Mouse (Mus musculus): ENCODE results near the gene Fam122b. TPM values are rescaled to one million over a fixed set of nuclear protein-coding genes. Genes with fewer than 3 reads are reported as not detected.

Gene Fam122b
- polyA plus RNA-seq, 1 experiment from 2014 or later = 7.9 TPM

DNA sequence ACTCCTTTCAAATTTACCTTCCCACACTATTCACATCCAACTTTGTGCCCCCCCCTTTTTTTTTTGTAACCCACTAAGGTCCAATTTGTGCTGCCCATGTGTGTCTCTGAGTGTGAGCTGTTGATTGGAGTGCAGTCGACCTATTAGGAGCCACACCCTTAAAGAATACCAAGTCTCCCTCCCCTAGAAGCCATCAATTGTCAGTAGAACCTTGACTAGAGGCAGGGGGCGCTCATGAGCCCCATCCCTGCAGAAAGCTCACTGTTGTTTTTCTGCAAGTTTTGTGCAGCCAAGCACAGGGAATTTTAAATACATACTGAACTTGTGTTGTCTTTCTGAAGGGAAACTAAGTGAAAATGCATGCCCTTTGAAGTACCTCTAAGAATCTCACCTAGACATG is 31.6 kb downstream of the Fam122b start:
- H3K4me1 ChIP-seq (replicated peaks; ENCODE audit: control insufficient read depth, insufficient read depth, low read length) = no peaks in the 10 kb centered on the region
- 18% methylated on average over 2 of the region's 2 CpGs for WGBS

DNA sequence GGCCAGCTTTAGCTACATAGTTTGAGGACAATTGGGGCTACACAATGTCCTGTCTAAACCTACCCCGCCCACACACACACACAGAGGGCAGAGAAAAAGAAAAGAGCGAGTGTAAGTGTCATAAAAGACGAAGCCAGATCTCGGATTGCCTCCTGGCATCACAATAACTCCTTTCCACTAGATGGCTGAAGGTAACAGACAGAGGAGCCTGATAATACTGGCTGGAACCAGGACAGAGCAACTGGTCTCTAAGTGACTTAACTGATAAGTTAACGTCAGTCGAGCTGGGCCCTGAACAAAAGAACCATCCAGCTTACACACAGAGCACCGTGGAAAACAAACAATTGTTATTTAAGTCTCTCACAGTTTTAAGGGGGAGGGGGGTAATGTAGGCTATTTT is 33.2 kb downstream of the Fam122b start:
- no peaks in the 10 kb centered on the region for H3K27me3 ChIP-seq (ENCODE audit: control insufficient read depth, insufficient read depth, low read length)
- H3K4me2 ChIP-seq (replicated peaks; ENCODE audit: low read depth, low read length) = no peak overlapping the region
- H3K4me1 ChIP-seq (replicated peaks; ENCODE audit: control insufficient read depth, insufficient read depth, low read length) = no peaks in the 10 kb centered on the region
- no peak overlapping the region for H3K27ac ChIP-seq (ENCODE audit: low read depth, low read length)
- no peak overlapping the region for H3K9ac ChIP-seq (ENCODE audit: low read depth, low read length)
- DNase-seq (ENCODE audit: low spot score) (no peak), ATAC-seq (ENCODE audit: low FRiP score) (no peak)
- no peaks in the 10 kb centered on the region for H3K36me3 ChIP-seq (ENCODE audit: control insufficient read depth, insufficient read depth, low read length)
- no peak overlapping the region for H3K4me3 ChIP-seq (ENCODE audit: low read depth, low read length)
- no peaks in the 10 kb centered on the region for H3K9me3 ChIP-seq (ENCODE audit: control insufficient read depth, low read length)
- 40% methylated on average over 7 of the region's 7 CpGs for WGBS

More for the DNA sequence above, 31.6 kb downstream of the Fam122b start:
- no peaks in the 10 kb centered on the region for H3K9me3 ChIP-seq (ENCODE audit: control insufficient read depth, low read length)
- no peak overlapping the region for H3K9ac ChIP-seq (ENCODE audit: low read depth, low read length)
- ATAC-seq (ENCODE audit: low FRiP score) (no peak), DNase-seq (ENCODE audit: low spot score) (peak; percentile 14)
- no peaks in the 10 kb centered on the region for H3K36me3 ChIP-seq (ENCODE audit: control insufficient read depth, insufficient read depth, low read length)
- H3K27ac ChIP-seq (ENCODE audit: low read depth, low read length) = no peak overlapping the region
- H3K27me3 ChIP-seq (ENCODE audit: control insufficient read depth, insufficient read depth, low read length) = no peaks in the 10 kb centered on the region
- H3K4me2 ChIP-seq (replicated peaks; ENCODE audit: low read depth, low read length) = no peak overlapping the region
- H3K4me3 ChIP-seq (ENCODE audit: low read depth, low read length) = no peak overlapping the region

DNA sequence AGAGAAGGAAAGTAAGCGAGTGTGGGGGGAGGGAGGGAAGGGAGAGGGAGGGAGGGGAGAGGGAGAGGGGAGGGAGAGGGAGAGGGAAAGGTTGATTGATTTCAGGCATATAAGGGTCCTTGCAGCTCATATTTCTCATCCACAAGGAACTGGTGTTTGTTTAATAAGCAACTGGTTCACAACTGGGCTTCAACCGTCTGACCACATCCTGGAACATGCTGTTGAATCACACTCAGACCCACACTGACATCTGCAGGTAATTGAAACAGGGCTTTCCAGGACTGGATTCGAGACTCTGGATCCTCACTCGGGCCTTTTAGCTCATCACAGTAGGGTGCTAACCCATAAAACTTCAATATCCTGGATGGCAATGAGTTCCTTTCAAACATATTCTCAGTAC is 35.9 kb downstream of the Fam122b start:
- Histone ChIP-seq H3K36me3 (ENCODE audit: control insufficient read depth, insufficient read depth, low read length) (no peaks in the 10 kb centered on the region), H3K27me3 (ENCODE audit: control insufficient read depth, insufficient read depth, low read length) (no peaks in the 10 kb centered on the region), H3K9ac (ENCODE audit: low read depth, low read length) (no peak overlapping the region), H3K9me3 (ENCODE audit: control insufficient read depth, low read length) (no peaks in the 10 kb centered on the region), H3K4me2 (replicated peaks; ENCODE audit: low read depth, low read length) (no peak overlapping the region), H3K4me1 (replicated peaks; ENCODE audit: control insufficient read depth, insufficient read depth, low read length) (no peaks in the 10 kb centered on the region), H3K4me3 (ENCODE audit: low read depth, low read length) (no peak overlapping the region), H3K27ac (ENCODE audit: low read depth, low read length) (no peak overlapping the region)
- DNase-seq (ENCODE audit: low spot score) (no peak), ATAC-seq (ENCODE audit: low FRiP score) (no peak)
- WGBS = 34% methylated on average over 3 of the region's 4 CpGs

DNA sequence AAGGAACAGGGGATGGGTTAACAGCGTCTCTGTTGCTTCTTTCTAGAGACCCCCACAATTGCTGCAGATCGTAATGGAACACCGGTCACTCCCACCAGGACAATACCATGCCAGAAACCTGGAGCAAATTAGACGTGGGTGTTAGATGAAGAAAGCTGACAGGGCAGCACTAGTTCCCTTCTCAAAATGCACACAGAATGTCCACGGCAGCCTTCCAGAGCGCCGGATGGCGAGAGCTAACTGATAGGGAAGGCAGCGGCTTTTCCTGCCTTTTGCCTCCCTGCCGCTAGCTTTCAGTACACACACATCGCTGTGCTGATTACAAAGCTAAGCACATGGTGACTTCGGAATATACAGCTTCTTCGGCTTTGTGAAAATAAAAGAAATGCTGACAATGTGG is 37.6 kb downstream of the Fam122b start:
- no peak for ATAC-seq (ENCODE audit: low FRiP score)
- H3K9ac ChIP-seq (ENCODE audit: low read depth, low read length) = 0 out of 2 replicates have a peak overlapping the region, but pooled peaks have one; percentile 19
- H3K4me2 ChIP-seq (replicated peaks; ENCODE audit: low read depth, low read length) = peak overlapping the region; percentile 21; the same call in 1 of the 2 replicates
- peak; percentile 34 for DNase-seq (ENCODE audit: low spot score)
- H3K4me3 ChIP-seq (ENCODE audit: low read depth, low read length) = no peak overlapping the region
- WGBS = 32% methylated on average over 13 of the region's 13 CpGs
- no peaks in the 10 kb centered on the region for H3K9me3 ChIP-seq (ENCODE audit: control insufficient read depth, low read length)
- no peak overlapping the region for H3K27ac ChIP-seq (ENCODE audit: low read depth, low read length)
- H3K36me3 ChIP-seq (ENCODE audit: control insufficient read depth, insufficient read depth, low read length) = no peaks in the 10 kb centered on the region
- H3K27me3 ChIP-seq (ENCODE audit: control insufficient read depth, insufficient read depth, low read length) = no peaks in the 10 kb centered on the region
- H3K4me1 ChIP-seq (replicated peaks; ENCODE audit: control insufficient read depth, insufficient read depth, low read length) = no peaks in the 10 kb centered on the region

DNA sequence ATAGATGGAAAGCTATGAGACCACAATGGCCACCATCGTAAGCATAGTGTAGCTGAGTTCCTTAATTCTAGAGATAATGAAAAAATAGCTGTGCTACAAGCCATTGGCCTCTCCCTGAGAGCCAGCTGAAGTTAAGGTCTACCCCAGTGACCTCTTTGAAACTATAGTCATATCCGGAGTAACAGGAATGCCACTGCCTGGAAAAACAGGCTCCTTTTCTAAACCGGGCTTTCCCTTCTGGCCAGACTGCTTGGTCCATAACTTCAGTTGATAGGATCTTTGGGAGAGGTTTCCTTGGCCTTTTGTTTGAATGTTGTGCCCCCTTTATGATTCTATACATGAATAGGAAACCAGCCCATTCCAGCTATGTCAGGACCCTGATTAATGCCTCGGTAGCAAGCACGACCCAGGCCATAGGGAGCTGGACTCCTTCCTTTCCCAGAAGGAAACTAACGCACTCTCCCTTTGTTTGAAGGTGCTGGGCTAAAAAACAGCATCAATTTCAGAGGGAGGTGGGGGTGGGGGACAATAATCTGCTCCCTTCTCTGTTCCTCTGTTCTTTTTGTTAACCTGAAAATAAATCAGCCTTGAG is 45.2 kb downstream of the Fam122b start:
- no peak for ATAC-seq (ENCODE audit: low FRiP score)
- no peaks in the 10 kb centered on the region for H3K27me3 ChIP-seq (ENCODE audit: control insufficient read depth, insufficient read depth, low read length)
- H3K4me2 ChIP-seq (replicated peaks; ENCODE audit: low read depth, low read length) = no peak overlapping the region
- no peaks in the 10 kb centered on the region for H3K4me1 ChIP-seq (replicated peaks; ENCODE audit: control insufficient read depth, insufficient read depth, low read length)
- no peaks in the 10 kb centered on the region for H3K9me3 ChIP-seq (ENCODE audit: control insufficient read depth, low read length)
- H3K4me3 ChIP-seq (ENCODE audit: low read depth, low read length) = no peak overlapping the region
- no peak for DNase-seq (ENCODE audit: low spot score)
- no peak overlapping the region for H3K27ac ChIP-seq (ENCODE audit: low read depth, low read length)
- 61% methylated on average over 6 of the region's 6 CpGs for WGBS
- H3K9ac ChIP-seq (ENCODE audit: low read depth, low read length) = no peak overlapping the region
- H3K36me3 ChIP-seq (ENCODE audit: control insufficient read depth, insufficient read depth, low read length) = no peaks in the 10 kb centered on the region

DNA sequence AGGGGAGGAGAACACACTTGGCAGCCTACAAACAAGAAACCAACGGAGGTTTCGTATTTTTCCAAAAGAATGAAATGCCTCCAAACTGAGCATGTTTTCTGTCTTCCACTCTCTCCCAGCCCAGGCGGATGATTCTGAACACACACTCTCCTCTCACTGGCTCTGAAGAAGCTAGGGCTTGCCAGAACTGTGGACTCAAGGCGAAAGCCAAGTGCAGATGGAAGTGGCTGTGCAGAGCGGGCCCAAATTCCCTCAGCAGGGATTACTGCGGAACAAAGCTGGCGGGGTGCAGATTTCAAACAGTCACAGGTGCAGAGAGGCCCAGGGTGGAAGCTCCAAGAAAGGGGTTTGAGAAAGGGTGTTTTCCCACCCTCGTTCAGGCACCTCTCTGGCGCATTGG is 48.8 kb downstream of the Fam122b start:
- WGBS = 79% methylated on average over 9 of the region's 9 CpGs
- DNase-seq (ENCODE audit: low spot score) (no peak), ATAC-seq (ENCODE audit: low FRiP score) (no peak)
- Histone ChIP-seq H3K4me2 (replicated peaks; ENCODE audit: low read depth, low read length) (no peak overlapping the region), H3K4me1 (replicated peaks; ENCODE audit: control insufficient read depth, insufficient read depth, low read length) (no peaks in the 10 kb centered on the region), H3K9ac (ENCODE audit: low read depth, low read length) (no peak overlapping the region), H3K36me3 (ENCODE audit: control insufficient read depth, insufficient read depth, low read length) (no peaks in the 10 kb centered on the region), H3K27me3 (ENCODE audit: control insufficient read depth, insufficient read depth, low read length) (no peaks in the 10 kb centered on the region), H3K9me3 (ENCODE audit: control insufficient read depth, low read length) (no peaks in the 10 kb centered on the region), H3K4me3 (ENCODE audit: low read depth, low read length) (no peak overlapping the region), H3K27ac (ENCODE audit: low read depth, low read length) (no peak overlapping the region)

DNA sequence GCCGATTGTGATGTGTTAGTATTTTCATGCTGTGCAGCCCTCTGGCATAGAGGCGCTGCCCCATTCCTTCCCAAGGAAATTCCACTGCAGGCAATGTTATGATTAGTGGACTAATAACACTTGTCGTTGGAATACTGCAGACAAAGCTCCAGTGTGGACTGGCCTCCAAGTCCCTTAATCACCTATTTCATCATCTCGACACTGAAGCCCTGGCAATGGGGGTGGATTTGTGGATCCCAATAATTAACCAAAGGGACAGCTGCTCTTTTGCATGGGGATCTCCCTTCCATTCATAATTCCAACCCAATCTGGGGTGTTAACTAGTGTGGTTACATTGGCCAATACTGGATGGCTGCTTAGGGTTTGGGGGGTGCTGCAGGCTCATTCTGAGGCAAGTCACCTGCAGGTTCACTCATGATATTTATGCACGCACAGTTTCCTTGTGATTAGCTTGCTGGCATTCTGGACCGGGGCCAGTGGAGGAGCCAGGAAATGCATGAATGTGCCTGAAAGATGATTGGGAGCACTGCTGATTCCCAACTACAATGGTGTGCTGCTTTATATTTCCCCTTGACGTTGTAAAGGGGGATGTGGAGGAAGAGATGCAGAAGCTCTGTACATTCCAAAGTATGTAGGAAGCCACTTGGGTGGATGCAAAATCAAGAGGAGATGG is 54.9 kb downstream of the Fam122b start:
- Histone ChIP-seq H3K27ac (ENCODE audit: low read depth, low read length) (no peak overlapping the region), H3K4me2 (replicated peaks; ENCODE audit: low read depth, low read length) (no peak overlapping the region), H3K9ac (ENCODE audit: low read depth, low read length) (no peak overlapping the region), H3K9me3 (ENCODE audit: control insufficient read depth, low read length) (no peaks in the 10 kb centered on the region), H3K27me3 (ENCODE audit: control insufficient read depth, insufficient read depth, low read length) (no peaks in the 10 kb centered on the region), H3K4me1 (replicated peaks; ENCODE audit: control insufficient read depth, insufficient read depth, low read length) (no peaks in the 10 kb centered on the region), H3K4me3 (ENCODE audit: low read depth, low read length) (no peak overlapping the region), H3K36me3 (ENCODE audit: control insufficient read depth, insufficient read depth, low read length) (no peaks in the 10 kb centered on the region)
- WGBS = 71% methylated on average over 7 of the region's 7 CpGs
- DNase-seq (ENCODE audit: low spot score) = no peak
- ATAC-seq (ENCODE audit: low FRiP score) = no peak

DNA sequence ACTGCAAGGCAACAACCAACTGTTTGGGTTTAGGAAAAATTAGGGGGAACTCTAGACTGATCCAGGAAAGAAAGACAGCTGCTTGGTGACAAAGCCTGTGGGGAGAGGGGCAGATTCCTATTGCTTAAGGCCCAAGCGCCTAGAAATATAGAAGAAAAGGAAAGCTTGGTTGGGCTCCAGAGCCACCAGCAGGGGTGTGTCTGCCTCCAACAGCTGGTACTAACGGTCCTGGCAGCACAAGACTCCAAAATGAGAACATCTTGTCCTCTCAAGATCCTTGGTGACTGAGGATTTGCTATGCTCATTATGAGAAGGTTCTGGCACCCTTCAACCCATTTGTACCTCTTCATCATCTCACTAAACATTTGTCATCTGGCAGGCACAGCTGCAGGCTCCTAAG is 55.8 kb downstream of the Fam122b start:
- no peaks in the 10 kb centered on the region for H3K4me1 ChIP-seq (replicated peaks; ENCODE audit: control insufficient read depth, insufficient read depth, low read length)
- H3K4me2 ChIP-seq (replicated peaks; ENCODE audit: low read depth, low read length) = no peak overlapping the region
- no peaks in the 10 kb centered on the region for H3K9me3 ChIP-seq (ENCODE audit: control insufficient read depth, low read length)
- ATAC-seq (ENCODE audit: low FRiP score) (no peak), DNase-seq (ENCODE audit: low spot score) (no peak)
- H3K36me3 ChIP-seq (ENCODE audit: control insufficient read depth, insufficient read depth, low read length) = no peaks in the 10 kb centered on the region
- H3K9ac ChIP-seq (ENCODE audit: low read depth, low read length) = no peak overlapping the region
- H3K27me3 ChIP-seq (ENCODE audit: control insufficient read depth, insufficient read depth, low read length) = no peaks in the 10 kb centered on the region
- H3K4me3 ChIP-seq (ENCODE audit: low read depth, low read length) = no peak overlapping the region
- WGBS = 61% methylated on average over 2 of the region's 2 CpGs
- no peak overlapping the region for H3K27ac ChIP-seq (ENCODE audit: low read depth, low read length)

DNA sequence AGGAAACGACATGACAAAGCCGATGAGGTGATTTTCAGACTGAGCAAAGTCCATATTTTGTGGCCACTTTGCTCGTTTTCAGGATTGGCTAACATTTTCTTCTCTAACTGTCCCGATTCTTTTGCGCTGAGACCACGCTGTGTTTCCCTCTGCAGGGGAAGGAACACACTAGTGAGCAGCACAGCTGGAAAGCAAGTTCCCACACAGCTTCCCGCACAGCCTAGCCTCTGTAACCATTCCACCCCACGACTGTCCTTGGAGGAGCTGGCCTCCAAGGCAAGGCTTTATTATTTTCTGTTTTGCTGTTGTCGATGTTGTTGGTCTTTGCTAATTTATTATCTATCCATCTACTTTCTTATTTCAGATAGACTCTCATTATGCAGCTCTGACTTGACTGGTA is 57.1 kb downstream of the Fam122b start:
- no peak overlapping the region for H3K9ac ChIP-seq (ENCODE audit: low read depth, low read length)
- H3K4me1 ChIP-seq (replicated peaks; ENCODE audit: control insufficient read depth, insufficient read depth, low read length) = no peaks in the 10 kb centered on the region
- 57% methylated on average over 8 of the region's 9 CpGs for WGBS
- H3K36me3 ChIP-seq (ENCODE audit: control insufficient read depth, insufficient read depth, low read length) = no peaks in the 10 kb centered on the region
- ATAC-seq (ENCODE audit: low FRiP score) (no peak), DNase-seq (ENCODE audit: low spot score) (no peak)
- H3K27me3 ChIP-seq (ENCODE audit: control insufficient read depth, insufficient read depth, low read length) = no peaks in the 10 kb centered on the region
- H3K4me2 ChIP-seq (replicated peaks; ENCODE audit: low read depth, low read length) = no peak overlapping the region
- no peak overlapping the region for H3K27ac ChIP-seq (ENCODE audit: low read depth, low read length)
- H3K9me3 ChIP-seq (ENCODE audit: control insufficient read depth, low read length) = no peaks in the 10 kb centered on the region
- H3K4me3 ChIP-seq (ENCODE audit: low read depth, low read length) = no peak overlapping the region
